Mouse (Mus musculus) kidney, embryonic 15.5 days (tissue): ENCODE data around the gene Cdkn2d. TPM values are rescaled to one million over a fixed set of nuclear protein-coding genes. Genes with fewer than 3 reads are reported as not detected.

Experiments
- polyA plus RNA-seq: library from polyadenylated mRNA; unstranded; fragments of >200 nt; fragmentation: Nextera tagmentation; extraction: Ambion mirVana; gene quantifications from 2 replicates; pipeline ENCODE4 v1.2.1, GENCODE M21; 2015

Cdkn2d gene
- polyA plus RNA-seq, 1 experiment from 2014 or later, result 51.2 TPM

Other genes with a start within 250 kb of the Cdkn2d start
- 1.6 and 1.8 TPM in 2 replicates for gene Zglp1, start 224.3 kb downstream of the Cdkn2d start, polyA plus RNA-seq
- gene Gm49373, start 218.3 kb downstream of the Cdkn2d start, polyA plus RNA-seq, result 0.45 and 0.86 TPM in 2 replicates
- gene Fdx1l, start 217.8 kb downstream of the Cdkn2d start, polyA plus RNA-seq, result 53.9 and 61.0 TPM in 2 replicates
- 2.2 and 3.0 TPM in 2 replicates for gene Gm38431, start 199.4 kb downstream of the Cdkn2d start, polyA plus RNA-seq
- gene Raver1, start 199.4 kb downstream of the Cdkn2d start, polyA plus RNA-seq, result 67.9 and 76.3 TPM in 2 replicates
- 12.7 and 15.5 TPM in 2 replicates for gene Tyk2, start 160.2 kb downstream of the Cdkn2d start, polyA plus RNA-seq
- gene Cdc37, start 141.4 kb downstream of the Cdkn2d start, polyA plus RNA-seq, result 332 and 351 TPM in 2 replicates
- 12.6 and 12.7 TPM in 2 replicates for gene Pde4a, start 125.7 kb downstream of the Cdkn2d start, polyA plus RNA-seq
- 55.1 and 64.2 TPM in 2 replicates for gene Keap1, start 52.0 kb downstream of the Cdkn2d start, polyA plus RNA-seq
- 0.19 TPM in 1 of 2 replicates, not detected in the other for gene S1pr5, start 43.0 kb downstream of the Cdkn2d start, polyA plus RNA-seq
- 42.7 and 49.5 TPM in 2 replicates for gene Atg4d, start 26.1 kb downstream of the Cdkn2d start, polyA plus RNA-seq
- 13.8 and 19.8 TPM in 2 replicates for gene Kri1, start 3.4 kb downstream of the Cdkn2d start, polyA plus RNA-seq
- gene Ap1m2, start 20.9 kb upstream of the Cdkn2d start, polyA plus RNA-seq, result 35.9 and 37.1 TPM in 2 replicates
- gene Slc44a2, start 29.3 kb upstream of the Cdkn2d start, polyA plus RNA-seq, result 85.4 and 97.1 TPM in 2 replicates
- gene Ilf3, start 76.5 kb upstream of the Cdkn2d start, polyA plus RNA-seq, result 208 and 221 TPM in 2 replicates
- 56.5 and 63.3 TPM in 2 replicates for gene Qtrt1, start 120.4 kb upstream of the Cdkn2d start, polyA plus RNA-seq
- gene Dnm2, start 133.5 kb upstream of the Cdkn2d start, polyA plus RNA-seq, result 75.3 and 79.1 TPM in 2 replicates
- 133 and 138 TPM in 2 replicates for gene Tmed1, start 218.8 kb upstream of the Cdkn2d start, polyA plus RNA-seq
- gene AB124611, start 234.8 kb upstream of the Cdkn2d start, polyA plus RNA-seq, result 2.9 and 5.2 TPM in 2 replicates